Mouse (Mus musculus): ENCODE data around the gene Catsper4. TPM values are rescaled to one million over a fixed set of nuclear protein-coding genes. Genes with fewer than 3 reads are reported as not detected.

Catsper4 gene
- polyA plus RNA-seq, 1 experiment from 2014 or later = not detected

DNA sequence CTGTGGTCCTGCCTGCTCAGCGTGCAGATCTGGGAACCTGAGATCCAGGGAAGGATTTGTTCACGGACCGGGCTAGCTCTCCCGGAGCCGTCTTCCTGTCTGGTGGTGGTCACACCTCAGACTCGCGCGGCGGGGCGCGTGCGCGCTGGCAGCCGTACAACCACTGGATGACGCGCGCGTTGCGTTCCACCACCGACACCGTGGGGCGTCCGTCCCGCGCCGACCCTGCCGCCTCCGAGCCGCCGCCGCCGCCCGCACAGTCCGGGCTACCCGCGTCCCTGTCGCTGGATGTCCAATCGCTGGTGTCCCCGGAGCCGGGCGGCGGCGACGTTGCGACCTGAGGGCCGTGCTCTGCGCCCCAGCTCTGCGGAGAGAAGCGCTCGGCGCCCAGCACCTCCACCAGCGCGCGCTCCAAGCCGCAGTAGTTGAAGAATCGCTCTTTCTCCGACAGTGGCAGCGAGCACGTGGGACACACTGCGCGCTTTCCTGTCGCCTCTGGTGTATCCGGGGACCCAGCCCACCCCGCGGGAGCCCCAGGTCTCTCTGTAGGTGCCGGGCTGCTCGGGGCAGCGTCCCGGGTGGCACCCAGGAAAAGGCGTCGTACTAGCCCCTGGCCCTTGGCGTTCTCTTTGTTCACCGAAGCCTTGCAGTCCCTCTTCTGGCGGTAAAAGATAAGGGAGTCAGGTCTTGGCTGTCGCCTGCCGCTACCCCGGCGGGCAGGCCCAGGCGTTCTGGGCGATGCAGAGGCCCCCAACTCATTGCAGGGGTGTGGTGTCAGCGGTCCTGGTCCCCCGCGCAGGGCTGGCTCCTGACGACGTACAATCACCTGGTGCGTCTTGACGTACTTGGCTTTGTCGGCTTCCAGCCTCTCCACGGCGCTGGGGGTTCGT is 24.3 kb upstream of the Catsper4 start:
- H3K9me3 ChIP-seq (ENCODE audit: control insufficient read depth, low read length) = no peaks in the 10 kb centered on the region
- H3K4me1 ChIP-seq (ENCODE audit: control insufficient read depth, insufficient read depth, low read depth, low read length) = peaks cover 30% of the 10 kb centered on the region
- H3K4me2 ChIP-seq (ENCODE audit: low read length) = peak overlapping the region; percentile 84
- no peaks in the 10 kb centered on the region for H3K36me3 ChIP-seq (ENCODE audit: control insufficient read depth, insufficient read depth, low read length)
- H3K9ac ChIP-seq (ENCODE audit: low read depth, low read length) = peak overlapping the region; percentile 84
- H3K4me3 ChIP-seq (ENCODE audit: low read length) = peak overlapping the region; percentile 62
- WGBS = 1% methylated on average over 78 of the region's 91 CpGs
- peak overlapping the region; percentile 82 for H3K27ac ChIP-seq (ENCODE audit: low read depth, low read length)
- H3K27me3 ChIP-seq (replicated peaks; ENCODE audit: control insufficient read depth, insufficient read depth, low read length) = peaks cover 28% of the 10 kb centered on the region
- ATAC-seq = peak; percentile 68

DNA sequence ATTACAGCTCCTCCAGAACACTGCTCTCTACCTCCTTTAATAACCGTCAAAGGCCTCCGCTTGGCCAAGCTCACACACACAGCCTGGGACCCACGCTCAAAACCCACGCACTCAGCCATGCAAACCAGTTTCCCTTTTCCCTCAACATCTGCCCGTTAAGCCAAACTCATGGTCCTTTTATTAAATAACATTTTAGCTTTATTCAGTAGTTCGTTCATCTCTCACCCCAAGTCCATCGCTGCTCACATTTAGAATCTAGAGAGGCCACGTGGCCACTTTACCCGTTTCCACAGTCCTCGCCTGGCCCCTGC is 23.7 kb upstream of the Catsper4 start:
- WGBS = 4% methylated on average over 10 of the region's 10 CpGs
- H3K4me3 ChIP-seq (ENCODE audit: low read length) = peak overlapping the region; percentile 62
- H3K4me2 ChIP-seq (ENCODE audit: low read length) = peak overlapping the region; percentile 84
- peak overlapping the region; percentile 82 for H3K27ac ChIP-seq (ENCODE audit: low read depth, low read length)
- no peak for ATAC-seq
- H3K36me3 ChIP-seq (ENCODE audit: control insufficient read depth, insufficient read depth, low read length) = no peaks in the 10 kb centered on the region
- H3K9ac ChIP-seq (ENCODE audit: low read depth, low read length) = peak overlapping the region; percentile 84
- no peaks in the 10 kb centered on the region for H3K9me3 ChIP-seq (ENCODE audit: control insufficient read depth, low read length)
- H3K27me3 ChIP-seq (replicated peaks; ENCODE audit: control insufficient read depth, insufficient read depth, low read length) = peaks cover 27% of the 10 kb centered on the region
- peaks cover 31% of the 10 kb centered on the region for H3K4me1 ChIP-seq (ENCODE audit: control insufficient read depth, insufficient read depth, low read depth, low read length)

DNA sequence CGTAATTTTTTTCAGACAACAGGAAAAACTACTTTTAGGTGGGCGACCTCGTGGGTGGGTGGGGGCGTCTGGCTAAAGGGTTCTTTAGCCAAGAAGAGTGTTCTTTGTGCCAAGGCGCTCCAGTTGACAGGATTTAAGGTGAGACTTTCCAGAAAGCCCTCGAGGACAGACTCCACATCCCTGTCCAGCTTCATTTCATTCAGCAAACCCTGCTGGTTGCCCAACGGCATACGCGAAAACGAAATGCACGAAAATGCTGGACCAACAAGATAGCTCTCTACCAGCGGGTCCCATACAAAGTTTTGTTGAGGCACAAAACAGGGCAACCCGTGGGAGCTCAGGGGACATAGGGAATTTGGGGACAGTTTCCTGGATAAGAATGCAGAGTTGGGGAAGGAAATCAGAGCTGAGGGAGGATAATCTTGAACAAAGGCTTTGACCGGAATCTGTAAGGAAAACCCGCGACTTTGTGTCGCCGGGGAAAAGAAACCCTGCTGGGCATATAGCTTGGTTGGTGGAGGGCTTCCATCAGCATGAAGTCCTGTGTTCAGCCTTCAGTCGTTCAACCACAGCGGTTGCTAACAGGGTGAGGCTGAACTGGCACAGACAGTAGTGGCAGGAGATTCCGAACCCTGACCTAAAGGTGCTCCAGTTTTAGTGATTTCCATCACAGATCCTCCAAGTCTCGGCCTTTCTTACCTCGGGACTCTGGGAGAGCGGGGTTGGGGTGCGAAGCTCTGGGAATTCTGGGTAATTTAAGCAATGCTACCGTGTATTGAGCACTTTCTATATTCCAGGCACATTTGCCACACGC is 23.1 kb upstream of the Catsper4 start:
- peaks cover 35% of the 10 kb centered on the region for H3K4me1 ChIP-seq (ENCODE audit: control insufficient read depth, insufficient read depth, low read depth, low read length)
- no peak overlapping the region for H3K27ac ChIP-seq (ENCODE audit: low read depth, low read length)
- no peaks in the 10 kb centered on the region for H3K36me3 ChIP-seq (ENCODE audit: control insufficient read depth, insufficient read depth, low read length)
- WGBS = 9% methylated on average over 27 of the region's 27 CpGs
- no peak for ATAC-seq
- peak overlapping the region; percentile 84 for H3K4me2 ChIP-seq (ENCODE audit: low read length)
- no peaks in the 10 kb centered on the region for H3K9me3 ChIP-seq (ENCODE audit: control insufficient read depth, low read length)
- H3K4me3 ChIP-seq (ENCODE audit: low read length) = peak overlapping the region; percentile 62
- H3K27me3 ChIP-seq (replicated peaks; ENCODE audit: control insufficient read depth, insufficient read depth, low read length) = peaks cover 27% of the 10 kb centered on the region
- peak overlapping the region; percentile 84 for H3K9ac ChIP-seq (ENCODE audit: low read depth, low read length)

DNA sequence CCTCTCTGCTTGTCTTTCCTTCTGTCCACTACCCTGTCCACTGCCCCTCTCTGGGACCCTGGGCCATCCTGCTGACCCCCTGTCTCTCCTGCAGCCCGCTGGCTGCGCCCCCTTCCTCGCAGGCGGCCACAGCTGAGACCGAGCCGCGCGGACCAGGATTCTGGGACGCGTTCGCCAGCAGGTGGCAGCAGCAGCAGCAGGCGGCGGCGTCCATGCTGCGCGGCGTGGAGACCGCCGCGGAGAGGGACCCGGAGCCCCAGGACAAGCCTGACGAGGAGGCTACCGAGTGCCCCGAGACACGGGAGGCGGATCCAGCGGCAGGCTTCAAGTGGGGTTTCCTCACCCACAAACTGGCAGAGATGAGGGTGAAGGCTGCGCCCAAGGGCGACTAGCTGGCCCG is 22.5 kb upstream of the Catsper4 start:
- H3K27me3 ChIP-seq (replicated peaks; ENCODE audit: control insufficient read depth, insufficient read depth, low read length) = peaks cover 27% of the 10 kb centered on the region

DNA sequence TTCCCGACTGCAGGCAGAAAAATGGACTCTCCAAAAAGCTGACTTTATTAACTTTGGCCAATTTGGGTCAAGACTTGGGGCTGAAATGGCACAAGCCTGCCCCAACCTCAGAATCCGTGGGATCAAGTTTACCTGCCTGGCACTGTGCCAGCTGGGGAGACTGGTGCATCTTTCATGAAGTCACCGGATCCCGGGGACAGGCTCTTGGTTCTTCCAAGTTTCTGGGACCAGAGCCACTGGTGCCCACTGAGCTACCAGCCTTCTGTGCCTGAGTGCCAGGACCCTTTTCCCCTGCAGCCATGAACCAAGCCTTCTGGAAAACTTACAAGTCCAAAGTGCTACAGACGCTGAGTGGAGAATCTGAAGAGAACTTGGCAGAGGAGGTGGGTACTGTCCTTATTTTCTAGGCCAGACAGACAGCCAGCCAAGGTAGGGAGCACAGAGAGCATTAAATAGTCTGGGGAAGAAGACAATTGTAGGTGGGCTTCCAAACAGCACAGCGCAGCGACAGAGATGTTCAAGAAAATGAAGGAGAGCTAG is 19.6 kb upstream of the Catsper4 start, which contains the start of gene Gm30191:
TSS of gene Gm30191 (plus strand) at position 217 of the 540 bp plus-strand sequence.
- Histone ChIP-seq H3K4me2 (ENCODE audit: low read length) (peak within 1 kb of the TSS; percentile 91), H3K9me3 (ENCODE audit: control insufficient read depth, low read length) (no peaks in the 10 kb centered on the region), H3K4me1 (ENCODE audit: control insufficient read depth, insufficient read depth, low read depth, low read length) (peaks cover 33% of the 10 kb centered on the region), H3K9ac (ENCODE audit: low read depth, low read length) (peak within 1 kb of the TSS; percentile 81), H3K27ac (ENCODE audit: low read depth, low read length) (0 out of 2 replicates have a peak within 1 kb of the TSS, but pooled peaks have one; percentile 23), H3K36me3 (ENCODE audit: control insufficient read depth, insufficient read depth, low read length) (no peaks in the 10 kb centered on the region), H3K27me3 (replicated peaks; ENCODE audit: control insufficient read depth, insufficient read depth, low read length) (peaks cover 11% of the 10 kb centered on the region; the same call in 1 of the 2 replicates), H3K4me3 (ENCODE audit: low read length) (peak within 1 kb of the TSS; percentile 79)
- no peak for ATAC-seq
- WGBS = 64% methylated on average over 7 of the region's 7 CpGs

More for the DNA sequence above, 22.5 kb upstream of the Catsper4 start:
- Histone ChIP-seq H3K4me3 (ENCODE audit: low read length) (peak overlapping the region; percentile 62), H3K36me3 (ENCODE audit: control insufficient read depth, insufficient read depth, low read length) (no peaks in the 10 kb centered on the region), H3K9ac (ENCODE audit: low read depth, low read length) (peak overlapping the region; percentile 84), H3K27ac (ENCODE audit: low read depth, low read length) (no peak overlapping the region), H3K4me1 (ENCODE audit: control insufficient read depth, insufficient read depth, low read depth, low read length) (peaks cover 37% of the 10 kb centered on the region), H3K4me2 (ENCODE audit: low read length) (peak overlapping the region; percentile 84), H3K9me3 (ENCODE audit: control insufficient read depth, low read length) (no peaks in the 10 kb centered on the region)
- under 1% methylated on average over 30 of the region's 30 CpGs for WGBS
- peak; percentile 32; the same call in 1 of the 2 replicates for ATAC-seq

DNA sequence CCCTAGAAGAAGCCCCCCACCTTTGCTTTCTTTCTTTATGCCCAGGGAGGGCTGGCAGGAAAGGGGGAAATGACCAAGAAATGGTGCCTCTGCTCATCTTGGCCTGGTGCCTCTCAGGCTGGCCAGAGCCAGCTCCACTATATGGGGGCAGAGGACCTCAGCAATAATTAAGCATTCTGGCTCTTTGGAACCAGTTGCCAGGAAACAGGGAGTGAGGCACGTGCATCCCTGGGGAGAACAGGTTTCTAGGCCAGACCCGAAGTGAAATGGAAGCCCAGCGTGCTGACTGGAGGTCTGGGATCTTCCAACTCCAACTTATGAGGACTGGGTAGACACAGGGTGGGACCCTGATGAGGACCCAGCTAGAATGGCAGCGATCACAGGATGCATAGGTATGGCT is 19.1 kb upstream of the Catsper4 start:
- Histone ChIP-seq H3K27me3 (replicated peaks; ENCODE audit: control insufficient read depth, insufficient read depth, low read length) (peaks cover 9% of the 10 kb centered on the region; the same call in 1 of the 2 replicates), H3K9me3 (ENCODE audit: control insufficient read depth, low read length) (no peaks in the 10 kb centered on the region), H3K4me1 (ENCODE audit: control insufficient read depth, insufficient read depth, low read depth, low read length) (peaks cover 31% of the 10 kb centered on the region), H3K27ac (ENCODE audit: low read depth, low read length) (no peak overlapping the region), H3K4me3 (ENCODE audit: low read length) (no peak overlapping the region), H3K36me3 (ENCODE audit: control insufficient read depth, insufficient read depth, low read length) (no peaks in the 10 kb centered on the region), H3K4me2 (ENCODE audit: low read length) (no peak overlapping the region; the same call in 1 of the 2 replicates), H3K9ac (ENCODE audit: low read depth, low read length) (no peak overlapping the region)
- WGBS = 16% methylated on average over 4 of the region's 4 CpGs
- peak; percentile 35 for ATAC-seq

DNA sequence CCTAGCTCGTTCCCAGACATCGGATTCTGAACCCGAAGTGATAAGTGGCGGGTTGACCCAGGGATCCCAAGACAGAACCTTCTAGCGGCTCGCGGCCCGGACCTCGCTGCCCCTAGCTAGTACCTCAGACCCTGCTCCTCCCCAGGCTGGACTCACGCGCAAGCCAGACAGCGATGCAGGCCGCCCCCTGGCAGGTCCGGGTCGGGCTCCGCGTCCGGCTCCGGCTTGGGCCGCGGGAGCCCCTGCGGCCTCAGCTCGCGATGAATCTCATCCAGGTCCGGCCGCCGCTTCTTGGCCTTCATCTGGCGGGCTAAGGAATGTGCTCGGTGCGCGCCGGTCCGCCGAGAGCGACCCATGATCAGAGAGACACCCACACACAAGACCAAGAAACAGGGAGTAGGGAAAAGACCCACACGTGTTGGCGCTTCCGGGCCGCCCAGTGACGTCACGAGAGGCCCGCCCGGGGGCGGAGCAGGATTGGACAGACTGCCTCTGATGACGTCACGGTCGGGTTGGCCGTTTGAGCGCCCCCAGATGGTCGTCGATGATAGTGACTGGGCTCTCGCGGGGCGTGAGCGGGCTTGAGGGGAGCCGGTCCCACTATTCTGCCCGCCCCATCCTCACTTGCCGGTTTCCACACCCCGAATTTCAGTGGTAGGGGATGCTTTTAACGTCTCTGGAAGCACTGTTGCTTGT is 18.1 kb upstream of the Catsper4 start, which contains the start of gene Zfp593:
TSS of gene Zfp593 (minus strand) at position 445 of the 696 bp plus-strand sequence.
- H3K9ac ChIP-seq (ENCODE audit: low read depth, low read length) = peak within 1 kb of the TSS; percentile 81
- 2% methylated on average over 59 of the region's 60 CpGs for WGBS
- H3K4me1 ChIP-seq (ENCODE audit: control insufficient read depth, insufficient read depth, low read depth, low read length) = peaks cover 29% of the 10 kb centered on the region
- peak within 1 kb of the TSS; percentile 37; the same call in 1 of the 2 replicates for H3K27ac ChIP-seq (ENCODE audit: low read depth, low read length)
- peak within 1 kb of the TSS; percentile 91 for H3K4me2 ChIP-seq (ENCODE audit: low read length)
- H3K9me3 ChIP-seq (ENCODE audit: control insufficient read depth, low read length) = no peaks in the 10 kb centered on the region
- H3K36me3 ChIP-seq (ENCODE audit: control insufficient read depth, insufficient read depth, low read length) = no peaks in the 10 kb centered on the region
- H3K27me3 ChIP-seq (replicated peaks; ENCODE audit: control insufficient read depth, insufficient read depth, low read length) = peaks cover 9% of the 10 kb centered on the region; the same call in 1 of the 2 replicates
- peak within 1 kb of the TSS; percentile 79 for H3K4me3 ChIP-seq (ENCODE audit: low read length)
- peak; percentile 79 for ATAC-seq

DNA sequence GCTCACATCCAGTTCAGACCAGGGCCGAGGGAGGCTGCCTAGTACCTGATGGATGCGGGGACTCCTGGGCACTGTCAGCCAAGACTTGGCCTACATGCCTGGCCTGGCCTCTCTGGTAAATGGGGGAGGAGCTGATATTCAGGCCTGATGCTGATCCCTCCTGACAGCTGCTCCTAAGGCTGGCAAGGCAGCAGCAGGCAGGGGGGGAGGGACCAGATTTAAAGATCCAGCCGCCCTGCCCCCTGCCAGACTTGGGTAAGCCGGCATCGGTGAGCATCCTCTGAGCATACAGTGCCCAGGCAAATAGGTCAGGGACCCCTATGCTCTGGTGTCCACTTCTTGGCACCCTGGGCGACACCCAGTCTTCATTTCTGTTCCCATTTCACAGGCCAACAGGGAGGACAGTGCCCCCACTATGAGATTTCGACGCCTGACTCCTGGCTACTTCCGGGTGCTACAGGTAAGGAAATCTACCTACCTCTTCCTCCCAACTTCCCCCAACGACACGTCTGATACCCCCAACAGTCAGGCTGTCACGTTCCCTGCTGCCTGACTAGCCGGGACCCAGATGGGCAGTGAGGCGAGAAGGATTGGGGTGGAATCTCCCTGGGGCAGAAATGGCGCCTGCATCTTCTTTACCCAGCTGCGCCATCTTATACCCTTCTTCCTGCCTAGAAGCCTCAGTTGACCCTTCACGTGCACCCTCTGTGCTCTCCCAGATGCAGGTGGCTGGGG is 16.5 kb upstream of the Catsper4 start, which contains the start of gene E130218I03Rik:
TSS of gene E130218I03Rik (plus strand) at position 147 of the 735 bp plus-strand sequence.
- Histone ChIP-seq H3K27me3 (replicated peaks; ENCODE audit: control insufficient read depth, insufficient read depth, low read length) (peaks cover 13% of the 10 kb centered on the region), H3K4me2 (ENCODE audit: low read length) (peak within 1 kb of the TSS; percentile 91), H3K36me3 (ENCODE audit: control insufficient read depth, insufficient read depth, low read length) (no peaks in the 10 kb centered on the region), H3K27ac (ENCODE audit: low read depth, low read length) (no peak within 1 kb of the TSS), H3K4me3 (ENCODE audit: low read length) (peak within 1 kb of the TSS; percentile 79), H3K9ac (ENCODE audit: low read depth, low read length) (peak within 1 kb of the TSS; percentile 81; the same call in 1 of the 2 replicates), H3K4me1 (ENCODE audit: control insufficient read depth, insufficient read depth, low read depth, low read length) (peaks cover 21% of the 10 kb centered on the region), H3K9me3 (ENCODE audit: control insufficient read depth, low read length) (no peaks in the 10 kb centered on the region)
- WGBS = 89% methylated on average over 16 of the region's 17 CpGs
- ATAC-seq = no peak

Data from hindbrain, embryonic 16.5 days (tissue).